Mouse (Mus musculus): Measurements from ENCODE around the gene Plin5. TPM values are rescaled to one million over a fixed set of nuclear protein-coding genes. Genes with fewer than 3 reads are reported as not detected.

Plin5 gene
- polyA plus RNA-seq, 1 experiment from 2014 or later, result 0.17 TPM

GRCm38 (mm10) chr17:56132661-56133060 lies 15.3 kb upstream of the Plin5 start:
- ATAC-seq (ENCODE audit: insufficient number of reproducible peaks, low FRiP score), result no peak
- H3K4me2 ChIP-seq, result no peak overlapping the region
- no peak overlapping the region for H3K27ac ChIP-seq (ENCODE audit: poor library complexity, severe bottlenecking)
- WGBS, result 3% methylated on average over 14 of the region's 14 CpGs
- no peak overlapping the region for H3K4me3 ChIP-seq
- peaks cover 7% of the 10 kb centered on the region; the same call in 1 of the 2 replicates for H3K9me3 ChIP-seq (replicated peaks)
- peaks cover 27% of the 10 kb centered on the region for H3K27me3 ChIP-seq (replicated peaks)
- no peak overlapping the region for H3K9ac ChIP-seq
- no peaks in the 10 kb centered on the region for H3K36me3 ChIP-seq
- H3K4me1 ChIP-seq (replicated peaks), result peaks cover 18% of the 10 kb centered on the region

DNA sequence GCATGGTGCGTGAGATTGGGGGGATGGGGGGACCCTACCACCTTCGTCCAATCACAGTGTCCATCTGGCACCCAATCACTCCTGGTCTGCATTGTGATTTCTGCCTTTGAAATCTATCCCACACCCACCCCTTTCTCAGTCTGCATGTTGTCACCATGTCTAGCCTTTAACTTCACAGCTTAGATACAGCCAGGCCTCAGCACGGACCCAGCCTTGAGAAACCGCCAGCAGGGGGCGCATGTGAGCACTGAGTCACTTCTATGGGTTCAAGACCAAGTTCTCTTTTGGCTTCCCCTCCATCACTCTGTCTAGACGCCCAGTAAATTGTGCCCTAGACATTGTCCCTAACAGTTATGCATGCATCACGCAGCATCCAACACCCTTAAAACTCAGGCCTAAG lies 14.4 kb upstream of the Plin5 start:
- Histone ChIP-seq H3K27ac (ENCODE audit: poor library complexity, severe bottlenecking) (no peak overlapping the region), H3K4me1 (replicated peaks) (peaks cover 18% of the 10 kb centered on the region), H3K36me3 (no peaks in the 10 kb centered on the region), H3K9me3 (replicated peaks) (peaks cover 7% of the 10 kb centered on the region; the same call in 1 of the 2 replicates), H3K4me2 (no peak overlapping the region), H3K9ac (no peak overlapping the region), H3K27me3 (replicated peaks) (peaks cover 19% of the 10 kb centered on the region; the same call in 1 of the 2 replicates), H3K4me3 (no peak overlapping the region)
- WGBS, result 45% methylated on average over 7 of the region's 7 CpGs
- no peak for ATAC-seq (ENCODE audit: insufficient number of reproducible peaks, low FRiP score)

- H3K4me3 ChIP-seq, result no peak overlapping the region
- H3K4me1 ChIP-seq (replicated peaks), result peaks cover 18% of the 10 kb centered on the region
- ATAC-seq (ENCODE audit: insufficient number of reproducible peaks, low FRiP score), result no peak
- no peak overlapping the region for H3K4me2 ChIP-seq
- no peak overlapping the region for H3K9ac ChIP-seq
- H3K27me3 ChIP-seq (replicated peaks), result peaks cover 15% of the 10 kb centered on the region; the same call in 1 of the 2 replicates
- H3K9me3 ChIP-seq (replicated peaks), result peaks cover 7% of the 10 kb centered on the region; the same call in 1 of the 2 replicates
- 92% methylated on average over 10 of the region's 10 CpGs for WGBS
- H3K27ac ChIP-seq (ENCODE audit: poor library complexity, severe bottlenecking), result no peak overlapping the region
- H3K36me3 ChIP-seq, result no peaks in the 10 kb centered on the region
Observed at GRCm38 (mm10) chr17:56131136-56131535, 13.7 kb upstream of the Plin5 start.

- Histone ChIP-seq H3K27me3 (replicated peaks) (peaks cover 25% of the 10 kb centered on the region), H3K9me3 (replicated peaks) (peaks cover 9% of the 10 kb centered on the region; the same call in 1 of the 2 replicates), H3K36me3 (no peaks in the 10 kb centered on the region), H3K27ac (ENCODE audit: poor library complexity, severe bottlenecking) (no peak overlapping the region), H3K4me3 (no peak overlapping the region), H3K4me1 (replicated peaks) (peaks cover 14% of the 10 kb centered on the region), H3K4me2 (no peak overlapping the region), H3K9ac (no peak overlapping the region)
- no peak for ATAC-seq (ENCODE audit: insufficient number of reproducible peaks, low FRiP score)
- WGBS, result 78% methylated on average over 15 of the region's 15 CpGs
Observed at GRCm38 (mm10) chr17:56128246-56128645, 10.8 kb upstream of the Plin5 start.

- Histone ChIP-seq H3K4me1 (replicated peaks) (peaks cover 11% of the 10 kb centered on the region), H3K27me3 (replicated peaks) (peaks cover 46% of the 10 kb centered on the region), H3K9ac (no peak overlapping the region), H3K4me2 (no peak overlapping the region), H3K4me3 (no peak overlapping the region), H3K36me3 (no peaks in the 10 kb centered on the region), H3K9me3 (replicated peaks) (peaks cover 22% of the 10 kb centered on the region), H3K27ac (ENCODE audit: poor library complexity, severe bottlenecking) (no peak overlapping the region)
- 70% methylated on average over 11 of the region's 11 CpGs for WGBS
- ATAC-seq (ENCODE audit: insufficient number of reproducible peaks, low FRiP score), result no peak
Observed at GRCm38 (mm10) chr17:56126175-56126574, 8.8 kb upstream of the Plin5 start.

- Histone ChIP-seq H3K27me3 (replicated peaks) (peaks cover 55% of the 10 kb centered on the region), H3K9me3 (replicated peaks) (peaks cover 16% of the 10 kb centered on the region), H3K36me3 (no peaks in the 10 kb centered on the region), H3K4me2 (no peak overlapping the region), H3K4me3 (no peak overlapping the region), H3K4me1 (replicated peaks) (peaks cover 18% of the 10 kb centered on the region), H3K9ac (no peak overlapping the region), H3K27ac (ENCODE audit: poor library complexity, severe bottlenecking) (no peak overlapping the region)
- WGBS, result 86% methylated on average over 4 of the region's 4 CpGs
- no peak for ATAC-seq (ENCODE audit: insufficient number of reproducible peaks, low FRiP score)
Observed at GRCm38 (mm10) chr17:56125276-56125630, 7.9 kb upstream of the Plin5 start.

GRCm38 (mm10) chr17:56124377-56125275 lies 7.2 kb upstream of the Plin5 start:
- Histone ChIP-seq H3K4me1 (replicated peaks) (peaks cover 24% of the 10 kb centered on the region), H3K9me3 (replicated peaks) (peaks cover 16% of the 10 kb centered on the region), H3K36me3 (no peaks in the 10 kb centered on the region), H3K4me2 (peak overlapping the region; percentile 94), H3K9ac (peak overlapping the region; percentile 70), H3K4me3 (peak overlapping the region; percentile 51), H3K27ac (ENCODE audit: poor library complexity, severe bottlenecking) (no peak overlapping the region), H3K27me3 (replicated peaks) (peaks cover 61% of the 10 kb centered on the region)
- WGBS, result 6% methylated on average over 59 of the region's 59 CpGs
- ATAC-seq (ENCODE audit: insufficient number of reproducible peaks, low FRiP score), result peak; percentile 16; the same call in 1 of the 2 replicates

DNA sequence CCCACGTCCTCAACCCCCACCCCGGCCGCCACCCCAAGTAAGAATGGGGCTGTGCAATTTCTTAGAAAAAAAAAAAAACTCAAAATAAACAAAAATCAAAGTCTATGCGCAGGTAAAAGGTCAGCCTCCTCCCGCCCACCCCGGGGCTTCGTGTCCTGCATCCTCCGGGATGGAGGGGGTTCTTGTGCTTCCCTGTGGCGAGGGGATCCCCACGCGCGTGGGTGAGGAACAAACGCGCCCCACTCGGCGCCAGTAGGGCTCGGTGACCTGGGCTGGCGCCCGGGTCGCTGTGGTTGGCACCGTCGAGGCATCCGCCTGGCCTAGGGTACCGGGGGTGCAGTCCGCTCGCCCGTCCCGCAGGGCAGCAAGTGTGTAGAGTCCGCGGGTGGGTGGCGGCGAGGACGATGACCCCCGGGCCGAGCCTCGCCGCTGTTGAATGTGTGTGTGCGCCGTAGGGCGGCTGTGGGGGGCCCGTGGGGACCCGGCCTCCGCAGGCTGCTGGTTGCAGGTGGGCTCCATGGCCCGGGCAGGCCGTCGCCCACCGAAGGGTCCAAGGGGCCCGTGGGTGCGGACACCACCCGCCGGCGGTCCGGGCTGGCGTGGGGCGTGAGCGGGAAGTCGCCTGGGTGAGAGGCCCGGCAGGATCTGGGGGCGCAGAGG lies 6.4 kb upstream of the Plin5 start:
- H3K4me1 ChIP-seq (replicated peaks), result peaks cover 28% of the 10 kb centered on the region
- peak overlapping the region; percentile 94 for H3K4me2 ChIP-seq
- no peaks in the 10 kb centered on the region for H3K36me3 ChIP-seq
- no peak for ATAC-seq (ENCODE audit: insufficient number of reproducible peaks, low FRiP score)
- peak overlapping the region; percentile 51 for H3K4me3 ChIP-seq
- H3K27me3 ChIP-seq (replicated peaks), result peaks cover 70% of the 10 kb centered on the region
- 37% methylated on average over 59 of the region's 59 CpGs for WGBS
- H3K9ac ChIP-seq, result peak overlapping the region; percentile 70
- H3K9me3 ChIP-seq (replicated peaks), result peaks cover 16% of the 10 kb centered on the region
- H3K27ac ChIP-seq (ENCODE audit: poor library complexity, severe bottlenecking), result no peak overlapping the region

- Histone ChIP-seq H3K4me1 (replicated peaks) (peaks cover 28% of the 10 kb centered on the region), H3K4me3 (no peak overlapping the region), H3K36me3 (no peaks in the 10 kb centered on the region), H3K4me2 (no peak overlapping the region), H3K27ac (ENCODE audit: poor library complexity, severe bottlenecking) (no peak overlapping the region), H3K27me3 (replicated peaks) (peaks cover 74% of the 10 kb centered on the region), H3K9me3 (replicated peaks) (peaks cover 16% of the 10 kb centered on the region), H3K9ac (no peak overlapping the region)
- no peak for ATAC-seq (ENCODE audit: insufficient number of reproducible peaks, low FRiP score)
- 80% methylated on average over 12 of the region's 12 CpGs for WGBS
Observed at GRCm38 (mm10) chr17:56123161-56123560, 5.8 kb upstream of the Plin5 start.

DNA sequence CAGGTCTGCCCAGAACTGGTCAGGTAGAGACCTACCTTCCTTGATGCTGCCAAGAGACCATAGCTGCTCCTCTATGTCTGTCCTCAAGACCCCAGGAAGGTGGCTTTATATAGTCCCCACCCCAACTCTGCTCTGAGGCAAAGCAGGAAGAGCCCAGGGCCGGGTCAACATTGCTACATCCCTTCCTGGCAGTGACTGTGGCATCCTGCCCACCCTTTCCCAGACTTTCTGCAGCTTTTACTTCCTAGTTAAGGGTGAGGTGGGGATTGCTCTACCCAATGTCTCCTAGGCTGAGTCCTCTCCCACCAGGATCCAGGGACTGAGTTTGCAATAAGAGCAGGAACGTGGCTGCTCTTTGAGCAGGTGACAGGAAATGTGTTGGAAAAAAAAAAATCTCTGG lies 4.4 kb upstream of the Plin5 start, which contains the start of gene Lrg1:
TSS of gene Lrg1 (minus strand) at position 176 of the 400 bp plus-strand sequence.
- Histone ChIP-seq H3K9ac (no peak within 1 kb of the TSS; the same call in 1 of the 2 replicates), H3K27ac (ENCODE audit: poor library complexity, severe bottlenecking) (no peak within 1 kb of the TSS), H3K9me3 (replicated peaks) (peaks cover 16% of the 10 kb centered on the region), H3K36me3 (no peaks in the 10 kb centered on the region), H3K4me2 (no peak within 1 kb of the TSS), H3K4me1 (replicated peaks) (peaks cover 34% of the 10 kb centered on the region), H3K27me3 (replicated peaks) (peaks cover 84% of the 10 kb centered on the region), H3K4me3 (peak within 1 kb of the TSS; percentile 38; the same call in 1 of the 2 replicates)
- ATAC-seq (ENCODE audit: insufficient number of reproducible peaks, low FRiP score), result no peak
- WGBS, result 57% methylated on average over 2 of the region's 2 CpGs
